In genomic region chr1:135735460-135735859, GRCm38 (mm10) we compare ENCODE assay signal across 14 mouse cellular contexts. TPM values are rescaled to one million over a fixed set of nuclear protein-coding genes. Genes with fewer than 3 reads are reported as not detected.
DNase-seq lines count a peak whose midpoint lies in the region; ATAC-seq and TF ChIP-seq lines count a peak whose summit lies in the region.
"Had no signal": no experiment of that assay in that cellular context is flagged by ENCODE, and none has a peak within 500 bp of the region (broad histone marks: within the 10 kb centered on the region; RNA-seq: fewer than 3 reads in every experiment).

No protein-coding gene starts in this region.

- H3K4me3 ChIP-seq in forebrain, embryonic 13.5 days, result no peak overlapping the region
- no peak overlapping the region for H3K4me3 ChIP-seq in forebrain, embryonic 14.5 days (ENCODE audit: low read depth, low read length)
- H3K4me3 ChIP-seq in kidney, embryonic 16.5 days (ENCODE audit: low read length), result no peak overlapping the region
- no peak overlapping the region for H3K4me3 ChIP-seq in testis, adult 2 months (ENCODE audit: control insufficient read depth, low read depth, low read length)
- H3K4me3 ChIP-seq: forebrain, embryonic 12.5 days; hindbrain, embryonic 12.5 days; limb, embryonic 13.5 days; midbrain, embryonic 12.5 days had no signal

- DNase-seq in forebrain, embryonic 14.5 days (ENCODE audit: low spot score), result no peak
- DNase-seq in kidney, postnatal 36 days, result no peak
- no peak for DNase-seq in testis, postnatal 14 days (ENCODE audit: low spot score)
- DNase-seq in c-Kit-positive CD71-positive TER-119-positive erythroid progenitor cells, embryonic 14.5 days (ENCODE audit: low spot score), result no peak
- DNase-seq in adrenal gland, postnatal 25 days, result no peak
- DNase-seq: adrenal gland, postnatal 14 days; cerebellum, adult 9-11 months had no signal

- H3K27me3 ChIP-seq in forebrain, embryonic 13.5 days, result no peaks in the 10 kb centered on the region
- no peaks in the 10 kb centered on the region for H3K27me3 ChIP-seq in forebrain, embryonic 14.5 days (replicated peaks; ENCODE audit: control insufficient read depth, insufficient read depth, low read length)
- H3K27me3 ChIP-seq in kidney, embryonic 16.5 days (ENCODE audit: insufficient read depth, low read length), result no peaks in the 10 kb centered on the region
- H3K27me3 ChIP-seq in testis, adult 2 months (ENCODE audit: control insufficient read depth, insufficient read depth, low read length), result no peaks in the 10 kb centered on the region
- H3K27me3 ChIP-seq: hindbrain, embryonic 12.5 days; limb, embryonic 13.5 days had no signal

- H3K4me2 ChIP-seq in forebrain, embryonic 13.5 days, result no peak overlapping the region
- no peak overlapping the region for H3K4me2 ChIP-seq in forebrain, embryonic 14.5 days (ENCODE audit: low read length)
- H3K4me2 ChIP-seq in kidney, embryonic 16.5 days (replicated peaks; ENCODE audit: low read depth, low read length), result no peak overlapping the region
- H3K4me2 ChIP-seq: forebrain, embryonic 12.5 days; hindbrain, embryonic 12.5 days; limb, embryonic 13.5 days; midbrain, embryonic 12.5 days had no signal

- peaks cover 53% of the 10 kb centered on the region for H3K4me1 ChIP-seq in forebrain, embryonic 13.5 days
- peaks cover 43% of the 10 kb centered on the region for H3K4me1 ChIP-seq in forebrain, embryonic 14.5 days (ENCODE audit: control insufficient read depth, insufficient read depth, low read length)
- peaks cover 65% of the 10 kb centered on the region for H3K4me1 ChIP-seq in kidney, embryonic 16.5 days (ENCODE audit: insufficient read depth, low read length)
- H3K4me1 ChIP-seq in testis, adult 2 months (ENCODE audit: control insufficient read depth, insufficient read depth, low read length), result no peaks in the 10 kb centered on the region

- H3K27ac ChIP-seq in forebrain, embryonic 13.5 days, result 0 out of 2 replicates have a peak overlapping the region, but pooled peaks have one; percentile 1
- no peak overlapping the region for H3K27ac ChIP-seq in forebrain, embryonic 14.5 days (ENCODE audit: low read depth, low read length)
- peak overlapping the region; percentile 76 for H3K27ac ChIP-seq in kidney, embryonic 16.5 days (ENCODE audit: low read length)
- H3K27ac ChIP-seq in testis, adult 2 months (ENCODE audit: control insufficient read depth, insufficient read depth, low read depth, low read length), result peak overlapping the region; percentile 39
- H3K27ac ChIP-seq: forebrain, embryonic 12.5 days; limb, embryonic 13.5 days; midbrain, embryonic 12.5 days had no signal

- TF ChIP-seq CTCF in testis, adult 2 months (IDR thresholded peaks at IDR 0.05; ENCODE audit: control insufficient read depth, insufficient read depth, insufficient replicate concordance, low read depth, low read length), result no peak

- H3K9me3 ChIP-seq in forebrain, embryonic 13.5 days (replicated peaks), result no peaks in the 10 kb centered on the region
- H3K9me3 ChIP-seq in forebrain, embryonic 14.5 days (replicated peaks; ENCODE audit: control insufficient read depth, low read length), result no peaks in the 10 kb centered on the region
- no peaks in the 10 kb centered on the region for H3K9me3 ChIP-seq in kidney, embryonic 16.5 days (ENCODE audit: low read length)
- H3K9me3 ChIP-seq: forebrain, embryonic 12.5 days; hindbrain, embryonic 12.5 days; limb, embryonic 13.5 days; midbrain, embryonic 12.5 days had no signal

- TF ChIP-seq POLR2A in testis, adult 2 months (IDR thresholded peaks at IDR 0.05; ENCODE audit: control insufficient read depth, low read depth, low read length), result no peak

- no peaks in the 10 kb centered on the region for H3K36me3 ChIP-seq in forebrain, embryonic 13.5 days (ENCODE audit: poor library complexity, severe bottlenecking)
- H3K36me3 ChIP-seq in forebrain, embryonic 14.5 days (ENCODE audit: control insufficient read depth, insufficient read depth, low read length), result no peaks in the 10 kb centered on the region
- H3K36me3 ChIP-seq in kidney, embryonic 16.5 days (ENCODE audit: insufficient read depth, low read length), result 0 out of 2 replicates have a peak, but pooled peaks cover 11% of the 10 kb centered on the region
- no peaks in the 10 kb centered on the region for H3K36me3 ChIP-seq in testis, adult 2 months (ENCODE audit: control insufficient read depth, insufficient read depth, low read length)
- H3K36me3 ChIP-seq: forebrain, embryonic 12.5 days; hindbrain, embryonic 12.5 days; midbrain, embryonic 12.5 days had no signal

- no peak for ATAC-seq in forebrain, embryonic 13.5 days
- ATAC-seq in forebrain, embryonic 14.5 days, result no peak
- ATAC-seq in kidney, embryonic 16.5 days (ENCODE audit: low FRiP score, low TSS enrichment), result no peak

- WGBS in forebrain, embryonic 13.5 days, result 47% methylated on average over 6 of the region's 6 CpGs
- 52% methylated on average over 6 of the region's 6 CpGs for WGBS in forebrain, embryonic 14.5 days
- WGBS in kidney, embryonic 16.5 days, result 40% methylated on average over 6 of the region's 6 CpGs

- H3K9ac ChIP-seq in forebrain, embryonic 13.5 days, result no peak overlapping the region
- no peak overlapping the region for H3K9ac ChIP-seq in forebrain, embryonic 14.5 days (ENCODE audit: low read length)
- peak overlapping the region; percentile 47; the same call in 1 of the 2 replicates for H3K9ac ChIP-seq in kidney, embryonic 16.5 days (replicated peaks; ENCODE audit: low read length)
- H3K9ac ChIP-seq: forebrain, embryonic 12.5 days; hindbrain, embryonic 12.5 days; limb, embryonic 13.5 days; midbrain, embryonic 12.5 days had no signal

RNA-seq across cellular contexts. Expression of gene Csrp1, which starts 15.6 kb away (rescaled TPM):
- polyA plus RNA-seq in forebrain, embryonic 13.5 days (2015; fragmentation: Nextera tagmentation; extraction: Ambion mirVana), result 19.8 and 21.7 TPM in 2 replicates
- polyA plus RNA-seq in forebrain, embryonic 14.5 days (2014; fragmentation: Nextera tagmentation; extraction: Ambion mirVana), result 22.3 and 24.9 TPM in 2 replicates
- polyA plus RNA-seq in kidney, embryonic 16.5 days (2015; fragmentation: Nextera tagmentation; extraction: Ambion mirVana), result 141 and 157 TPM in 2 replicates
- 28.9 and 54.8 TPM in 2 replicates for polyA plus RNA-seq in testis, adult 2 months (2012; rRNA removed)
- 43.2 and 52.1 TPM in 2 replicates for total RNA-seq in adrenal gland, postnatal 25 days (2021)

RNA-seq across cellular contexts. Expression of gene Phlda3, which starts 30.5 kb away (rescaled TPM):
- polyA plus RNA-seq in forebrain, embryonic 13.5 days (2015; fragmentation: Nextera tagmentation; extraction: Ambion mirVana), result 12.1 TPM in 2 replicates
- polyA plus RNA-seq in forebrain, embryonic 14.5 days (2014; fragmentation: Nextera tagmentation; extraction: Ambion mirVana), result 16.4 and 17.4 TPM in 2 replicates
- polyA plus RNA-seq in kidney, embryonic 16.5 days (2015; fragmentation: Nextera tagmentation; extraction: Ambion mirVana), result 79.6 and 87.5 TPM in 2 replicates
- 3.2 and 5.4 TPM in 2 replicates for polyA plus RNA-seq in testis, adult 2 months (2012; rRNA removed)
- 31.3 and 35.1 TPM in 2 replicates for total RNA-seq in adrenal gland, postnatal 25 days (2021)

RNA-seq across cellular contexts. Expression of gene Tnni1, which starts 43.8 kb away (rescaled TPM):
- 0.37 and 1.1 TPM in 2 replicates for polyA plus RNA-seq in forebrain, embryonic 13.5 days (2015; fragmentation: Nextera tagmentation; extraction: Ambion mirVana)
- polyA plus RNA-seq in forebrain, embryonic 14.5 days (2014; fragmentation: Nextera tagmentation; extraction: Ambion mirVana), result 0.39 TPM in 1 of 2 replicates, not detected in the other
- polyA plus RNA-seq in kidney, embryonic 16.5 days (2015; fragmentation: Nextera tagmentation; extraction: Ambion mirVana), result 21.9 and 23.5 TPM in 2 replicates
- 0.79 and 0.99 TPM in 2 replicates for polyA plus RNA-seq in testis, adult 2 months (2012; rRNA removed)
- not detected in 2 replicates for total RNA-seq in adrenal gland, postnatal 25 days (2021)
- total RNA-seq: adrenal gland, postnatal 14 days had no signal

Comparison
In these comparisons a context has a peak if more than half of its experiments do, and no peak if none do; other contexts are left out.
1. RNA of gene Tnni1, which starts 43.8 kb away (polyA plus RNA-seq): 21.9 to 23.5 TPM in kidney, embryonic 16.5 days; 0.79 to 0.99 TPM in testis, adult 2 months, 0.39 TPM in forebrain, embryonic 14.5 days and 0.37 to 1.1 TPM in forebrain, embryonic 13.5 days; every median in the first group is over 10 times any median in the second.